Mouse (Mus musculus) stomach, embryonic 15.5 days (tissue): ENCODE data around the gene Pla2g2d. TPM values are rescaled to one million over a fixed set of nuclear protein-coding genes. Genes with fewer than 3 reads are reported as not detected.

Experiments
- polyA plus RNA-seq: library from polyadenylated mRNA; unstranded; fragments of >200 nt; fragmentation: Nextera tagmentation; extraction: Ambion mirVana; gene quantifications from 2 replicates; pipeline ENCODE4 v1.2.1, GENCODE M21; 2015

Gene Pla2g2d
- polyA plus RNA-seq, 1 experiment from 2014 or later, result 0.62 TPM

Other genes starting within 250 kb of the Pla2g2d start
- gene Vwa5b1, start 139.9 kb upstream of the Pla2g2d start, polyA plus RNA-seq, result 0.32 and 0.37 TPM in 2 replicates
- 0.18 and 0.39 TPM in 2 replicates for gene Pla2g2c, start 50.9 kb upstream of the Pla2g2d start, polyA plus RNA-seq
- gene Ubxn10, start 38.6 kb upstream of the Pla2g2d start, polyA plus RNA-seq, result 1.3 and 1.6 TPM in 2 replicates
- 1.3 and 1.5 TPM in 2 replicates for gene Pla2g2f, start 18.1 kb upstream of the Pla2g2d start, polyA plus RNA-seq
- gene Pla2g5, start 87.7 kb downstream of the Pla2g2d start, polyA plus RNA-seq, result 0.18 and 0.32 TPM in 2 replicates
- gene Gm13030, start 98.2 kb downstream of the Pla2g2d start, polyA plus RNA-seq, result not detected in 2 replicates
- gene Pla2g2e, start 102.2 kb downstream of the Pla2g2d start, polyA plus RNA-seq, result not detected in 2 replicates
- 6.8 and 8.1 TPM in 2 replicates for gene Otud3, start 138.2 kb downstream of the Pla2g2d start, polyA plus RNA-seq
- 22.7 and 26.1 TPM in 2 replicates for gene Rnf186, start 191.4 kb downstream of the Pla2g2d start, polyA plus RNA-seq
- gene Tmco4, start 197.2 kb downstream of the Pla2g2d start, polyA plus RNA-seq, result 9.2 and 9.4 TPM in 2 replicates